Comparison of ENCODE assay signal across 9 mouse cellular contexts in genomic region chr6:95713245-95713644, GRCm38 (mm10). TPM values are rescaled to one million over a fixed set of nuclear protein-coding genes. Genes with fewer than 3 reads are reported as not detected.
DNase-seq lines count a peak whose midpoint lies in the region; ATAC-seq lines count a peak whose summit lies in the region.
"Had no signal": no experiment of that assay in that cellular context is flagged by ENCODE, and none has a peak within 500 bp of the region (broad histone marks: within the 10 kb centered on the region; RNA-seq: fewer than 3 reads in every experiment).

No protein-coding gene starts in this region.

- ATAC-seq in forebrain, embryonic 13.5 days, result no peak
- ATAC-seq in heart, embryonic 13.5 days (ENCODE audit: extremely low read depth, insufficient number of reproducible peaks, low FRiP score, low TSS enrichment), result no peak
- peak; percentile 46 for ATAC-seq in kidney, embryonic 16.5 days (ENCODE audit: low FRiP score, low TSS enrichment)

- no peak overlapping the region for H3K9ac ChIP-seq in forebrain, embryonic 13.5 days
- H3K9ac ChIP-seq in heart, embryonic 13.5 days, result 0 out of 2 replicates have a peak overlapping the region, but pooled peaks have one; percentile 33
- no peak overlapping the region for H3K9ac ChIP-seq in kidney, embryonic 16.5 days (replicated peaks; ENCODE audit: low read length)
- H3K9ac ChIP-seq: embryonic facial prominence, embryonic 13.5 days had no signal

- H3K9me3 ChIP-seq in forebrain, embryonic 10.5 days, result no peaks in the 10 kb centered on the region
- no peaks in the 10 kb centered on the region for H3K9me3 ChIP-seq in forebrain, embryonic 13.5 days (replicated peaks)
- H3K9me3 ChIP-seq in heart, embryonic 13.5 days, result no peaks in the 10 kb centered on the region
- H3K9me3 ChIP-seq in kidney, embryonic 16.5 days (ENCODE audit: low read length), result no peaks in the 10 kb centered on the region
- H3K9me3 ChIP-seq: embryonic facial prominence, embryonic 13.5 days had no signal

- H3K4me1 ChIP-seq in forebrain, embryonic 10.5 days, result peaks cover 52% of the 10 kb centered on the region
- peaks cover 16% of the 10 kb centered on the region for H3K4me1 ChIP-seq in forebrain, embryonic 13.5 days
- H3K4me1 ChIP-seq in heart, embryonic 13.5 days, result peaks cover 52% of the 10 kb centered on the region
- H3K4me1 ChIP-seq in kidney, embryonic 16.5 days (ENCODE audit: insufficient read depth, low read length), result peaks cover 81% of the 10 kb centered on the region

- H3K27ac ChIP-seq in forebrain, embryonic 10.5 days, result peak overlapping the region; percentile 32; the same call in 1 of the 2 replicates
- H3K27ac ChIP-seq in forebrain, embryonic 13.5 days, result no peak overlapping the region
- H3K27ac ChIP-seq in heart, embryonic 13.5 days (replicated peaks), result 0 out of 2 replicates have a peak overlapping the region, but pooled peaks have one; percentile 39
- H3K27ac ChIP-seq in kidney, embryonic 16.5 days (ENCODE audit: low read length), result peak overlapping the region; percentile 46
- H3K27ac ChIP-seq: embryonic facial prominence, embryonic 13.5 days had no signal

- no peaks in the 10 kb centered on the region for H3K36me3 ChIP-seq in forebrain, embryonic 10.5 days (replicated peaks)
- H3K36me3 ChIP-seq in forebrain, embryonic 13.5 days (ENCODE audit: poor library complexity, severe bottlenecking), result no peaks in the 10 kb centered on the region
- H3K36me3 ChIP-seq in heart, embryonic 13.5 days, result no peaks in the 10 kb centered on the region
- no peaks in the 10 kb centered on the region for H3K36me3 ChIP-seq in kidney, embryonic 16.5 days (ENCODE audit: insufficient read depth, low read length)
- H3K36me3 ChIP-seq: embryonic facial prominence, embryonic 13.5 days had no signal

- H3K4me3 ChIP-seq in forebrain, embryonic 10.5 days, result no peak overlapping the region
- H3K4me3 ChIP-seq in forebrain, embryonic 13.5 days, result no peak overlapping the region
- H3K4me3 ChIP-seq in heart, embryonic 13.5 days, result no peak overlapping the region
- no peak overlapping the region for H3K4me3 ChIP-seq in kidney, embryonic 16.5 days (ENCODE audit: low read length)
- H3K4me3 ChIP-seq: embryonic facial prominence, embryonic 13.5 days had no signal

- H3K27me3 ChIP-seq in forebrain, embryonic 10.5 days (ENCODE audit: poor library complexity, severe bottlenecking), result no peaks in the 10 kb centered on the region
- no peaks in the 10 kb centered on the region for H3K27me3 ChIP-seq in forebrain, embryonic 13.5 days
- H3K27me3 ChIP-seq in heart, embryonic 13.5 days (replicated peaks), result no peaks in the 10 kb centered on the region
- H3K27me3 ChIP-seq in kidney, embryonic 16.5 days (ENCODE audit: insufficient read depth, low read length), result no peaks in the 10 kb centered on the region
- H3K27me3 ChIP-seq: embryonic facial prominence, embryonic 13.5 days had no signal

- WGBS in forebrain, embryonic 10.5 days, result 39% methylated on average over 5 of the region's 5 CpGs
- 9% methylated on average over 5 of the region's 5 CpGs for WGBS in forebrain, embryonic 13.5 days
- WGBS in heart, embryonic 13.5 days, result 20% methylated on average over 5 of the region's 5 CpGs
- WGBS in kidney, embryonic 16.5 days, result 9% methylated on average over 5 of the region's 5 CpGs

- no peak for DNase-seq in forebrain, embryonic 10.5 days (ENCODE audit: extremely low spot score, low spot score)
- DNase-seq in 3T3-L1 (ENCODE audit: low read depth, low spot score), result peak; percentile 25
- no peak for DNase-seq in left cerebral cortex, adult 11 months (ENCODE audit: low spot score)
- no peak for DNase-seq in spleen, adult 12 weeks (ENCODE audit: low spot score)
- no peak for DNase-seq in urinary bladder, adult 2 months (ENCODE audit: low spot score)

- no peak overlapping the region for H3K4me2 ChIP-seq in forebrain, embryonic 13.5 days
- peak overlapping the region; percentile 11; the same call in 1 of the 2 replicates for H3K4me2 ChIP-seq in heart, embryonic 13.5 days
- H3K4me2 ChIP-seq in kidney, embryonic 16.5 days (replicated peaks; ENCODE audit: low read depth, low read length), result no peak overlapping the region
- H3K4me2 ChIP-seq: embryonic facial prominence, embryonic 13.5 days had no signal

RNA-seq across cellular contexts. Expression of gene Suclg2, which starts 5.4 kb away (rescaled TPM):
- 63.3 and 63.4 TPM in 2 replicates for polyA plus RNA-seq in forebrain, embryonic 10.5 days (2016; fragmentation: Nextera tagmentation; extraction: Ambion mirVana)
- 26.9 and 32.1 TPM in 2 replicates for polyA plus RNA-seq in forebrain, embryonic 13.5 days (2015; fragmentation: Nextera tagmentation; extraction: Ambion mirVana)
- polyA plus RNA-seq in heart, embryonic 13.5 days (2015; fragmentation: Nextera tagmentation; extraction: Ambion mirVana), result 92.2 and 99.9 TPM in 2 replicates
- 121 and 128 TPM in 2 replicates for polyA plus RNA-seq in kidney, embryonic 16.5 days (2015; fragmentation: Nextera tagmentation; extraction: Ambion mirVana)
- polyA plus RNA-seq in urinary bladder, adult 2 months (2012; rRNA removed), result 54.8 and 57.8 TPM in 2 replicates
